Mouse (Mus musculus) MEL (cell line): Measurements from ENCODE around the gene Ifitm10. TPM values are rescaled to one million over a fixed set of nuclear protein-coding genes. Genes with fewer than 3 reads are reported as not detected.

ENCODE experiments used
- DNase-seq: peaks from one replicate; pipeline ENCODE4 v3.0.0; 2011; ENCODE audit warnings: low read depth, low spot score
- H3K27ac ChIP-seq: 2 replicates; pipeline ENCODE4 v1.5.1; 2012; ENCODE audit warnings: low read depth, mild to moderate bottlenecking, control low read depth, low read length, moderate library complexity; ENCODE audit not compliant: control insufficient read depth
- H3K27me3 ChIP-seq, 2 experiments: fragments of 150-350 bp in 1 of 2; sonication (generic) in 1 of 2; 2 replicates each; pipeline ENCODE4 v1.6.1; 2012; ENCODE audit warnings: low read length in 2 of 2, mild to moderate bottlenecking in 2 of 2, improper control_type of control experiment in 1 of 2, moderate library complexity in 1 of 2; ENCODE audit not compliant: insufficient read depth in 2 of 2, control insufficient read depth in 1 of 2
- H3K36me3 ChIP-seq, 2 experiments: 2 replicates each; pipeline ENCODE4 v1.6.1; 2012 to 2014; ENCODE audit warnings: low read length in 2 of 2, improper control_type of control experiment in 1 of 2, inconsistent platforms in 1 of 2, mild to moderate bottlenecking in 1 of 2; ENCODE audit not compliant: insufficient read depth in 2 of 2, control insufficient read depth in 1 of 2
- H3K4me1 ChIP-seq, 2 experiments: fragments of 150-350 bp in 1 of 2; sonication (generic) in 1 of 2; 2 replicates each; pipeline ENCODE4 v1.6.1; 2012; ENCODE audit warnings: low read length in 2 of 2, improper control_type of control experiment in 1 of 2, mild to moderate bottlenecking in 1 of 2; ENCODE audit not compliant: insufficient read depth in 2 of 2, control insufficient read depth in 1 of 2
- H3K4me3 ChIP-seq, 2 experiments: fragments of 150-350 bp in 1 of 2; sonication (generic) in 1 of 2; 2 replicates each; pipeline ENCODE4 v1.5.1; 2012; ENCODE audit warnings: low read depth in 2 of 2, low read length in 2 of 2, mild to moderate bottlenecking in 2 of 2, moderate library complexity in 2 of 2, control low read depth in 1 of 2, improper control_type of control experiment in 1 of 2; ENCODE audit not compliant: control insufficient read depth in 1 of 2, insufficient read depth in 1 of 2
- H3K79me2 ChIP-seq: 2 replicates; pipeline ENCODE4 v1.6.1; 2012; ENCODE audit warnings: mild to moderate bottlenecking, low read length, moderate library complexity; ENCODE audit not compliant: control insufficient read depth, poor library complexity, insufficient read depth
- H3K9ac ChIP-seq: 2 replicates; pipeline ENCODE4 v1.6.1; 2012; ENCODE audit warnings: low read depth, mild to moderate bottlenecking, control low read depth, low read length, moderate library complexity; ENCODE audit not compliant: control insufficient read depth, poor library complexity, severe bottlenecking
- H3K9me3 ChIP-seq: fragments of 150-350 bp; sonication (generic); replicated peaks from 2 replicates; pipeline ENCODE4 v1.6.1; 2012; ENCODE audit warnings: mild to moderate bottlenecking, low read length, improper control_type of control experiment, moderate library complexity; ENCODE audit not compliant: insufficient read depth
- CTCF ChIP-seq, 3 experiments: IDR thresholded peaks in 2 of 3; conservative IDR thresholded peaks in 1 of 3; 2 replicates each; pipeline ENCODE4 v1.5.1; 2011 to 2012; ENCODE audit warnings: low read length in 3 of 3, low read depth in 2 of 3, mild to moderate bottlenecking in 2 of 3, improper control_type of control experiment in 1 of 3, inconsistent platforms in 1 of 3, mixed read lengths in 1 of 3, moderate library complexity in 1 of 3; ENCODE audit not compliant: control insufficient read depth in 1 of 3, insufficient read depth in 1 of 3, poor library complexity in 1 of 3, severe bottlenecking in 1 of 3
- ELF1 ChIP-seq: IDR thresholded peaks from 2 replicates; pipeline ENCODE4 v1.6.1; 2014; ENCODE audit warnings: low read depth, mild to moderate bottlenecking, inconsistent platforms, low read length, improper control_type of control experiment, moderate library complexity
- EP300 ChIP-seq, 2 experiments: IDR thresholded peaks; 2 replicates each; pipeline ENCODE4 v1.6.1; 2011; ENCODE audit warnings: improper control_type of control experiment in 2 of 2, low read length in 2 of 2, low read depth in 1 of 2, mild to moderate bottlenecking in 1 of 2
- ETS1 ChIP-seq: IDR thresholded peaks from 2 replicates; pipeline ENCODE4 v1.6.1; 2012; ENCODE audit warnings: low read depth, mild to moderate bottlenecking, inconsistent platforms, low read length, improper control_type of control experiment, moderate library complexity
- GATA1 ChIP-seq: IDR thresholded peaks from 2 replicates; pipeline ENCODE4 v1.6.1; 2011; ENCODE audit warnings: low read depth, low read length, improper control_type of control experiment
- NELFE ChIP-seq: IDR thresholded peaks from 2 replicates; pipeline ENCODE4 v1.6.1; 2011; ENCODE audit warnings: low read depth, low read length, improper control_type of control experiment
- POLR2A ChIP-seq, 2 experiments: IDR thresholded peaks; 2 replicates each; pipeline ENCODE4 v1.6.1; 2011 to 2012; ENCODE audit warnings: low read length in 2 of 2, mild to moderate bottlenecking in 2 of 2, control low read depth in 1 of 2, improper control_type of control experiment in 1 of 2, low read depth in 1 of 2, moderate library complexity in 1 of 2; ENCODE audit not compliant: control insufficient read depth in 1 of 2, insufficient read depth in 1 of 2, poor library complexity in 1 of 2
- POLR2AphosphoS5 ChIP-seq: IDR thresholded peaks from 2 replicates; pipeline ENCODE4 v1.6.1; 2012; ENCODE audit warnings: low read depth, borderline replicate concordance, mild to moderate bottlenecking, inconsistent platforms, low read length, moderate library complexity, mixed read lengths
- RAD21 ChIP-seq: IDR thresholded peaks from 2 replicates; pipeline ENCODE4 v1.6.1; 2011; ENCODE audit warnings: mild to moderate bottlenecking, low read depth, low read length, improper control_type of control experiment
- RCOR1 ChIP-seq: IDR thresholded peaks from 2 replicates; pipeline ENCODE4 v1.6.1; 2012; ENCODE audit warnings: low read depth, mild to moderate bottlenecking, inconsistent platforms, low read length, improper control_type of control experiment
- SIN3A ChIP-seq: IDR thresholded peaks from 2 replicates; pipeline ENCODE4 v1.6.1; 2012; ENCODE audit warnings: low read length, improper control_type of control experiment, inconsistent platforms
- TAL1 ChIP-seq: IDR thresholded peaks from 2 replicates; pipeline ENCODE4 v1.6.1; 2012; ENCODE audit warnings: mild to moderate bottlenecking, inconsistent platforms, low read length, moderate library complexity, mixed read lengths
- TBP ChIP-seq: IDR thresholded peaks from 2 replicates; pipeline ENCODE4 v1.8.0; 2011; ENCODE audit warnings: low read depth, low read length, improper control_type of control experiment
- TCF12 ChIP-seq: IDR thresholded peaks from 2 replicates; pipeline ENCODE4 v1.6.1; 2014; ENCODE audit warnings: low read depth, mild to moderate bottlenecking, inconsistent platforms, low read length, improper control_type of control experiment, moderate library complexity
- USF2 ChIP-seq, 2 experiments: IDR thresholded peaks; 2 replicates each; pipeline ENCODE4 v1.6.1; 2011 to 2012; ENCODE audit warnings: improper control_type of control experiment in 2 of 2, low read length in 2 of 2, borderline replicate concordance in 1 of 2, inconsistent platforms in 1 of 2, low read depth in 1 of 2, mild to moderate bottlenecking in 1 of 2; ENCODE audit not compliant: insufficient read depth in 1 of 2
- ZNF384 ChIP-seq: IDR thresholded peaks from 2 replicates; pipeline ENCODE4 v1.6.1; 2012; ENCODE audit warnings: low read depth, mild to moderate bottlenecking, inconsistent platforms, low read length, improper control_type of control experiment
- polyA plus RNA-seq, 2 experiments: library from polyadenylated mRNA; stranded (reverse) in 1 of 2; unstranded in 1 of 2; fragments of >175 nt in 1 of 2; fragments of >200 nt in 1 of 2; gene quantifications; 2 replicates each; pipeline versions ENCODE4 v1.2.1 to v1.2.4; 2012; ENCODE audit warnings: low replicate concordance in 2 of 2, low read depth in 1 of 2; ENCODE audit not compliant: insufficient read length in 2 of 2, insufficient read depth in 1 of 2, missing spikeins in 1 of 2
- total RNA-seq: library from RNA; depleted of rRNA; stranded (reverse); fragments of 300-350 nt; gene quantifications from 2 replicates; pipeline ENCODE4 v1.2.3, GENCODE M21; 2012

The Ifitm10 gene
- total and polyA plus RNA-seq, 3 experiments, result 0.21 TPM; not detected in 2

- no peak overlapping the region for H3K4me3 ChIP-seq
- no peak overlapping the region for H3K9ac ChIP-seq
- H3K9me3 ChIP-seq, result no peaks in the 10 kb centered on the region
- H3K79me2 ChIP-seq, result no peaks in the 10 kb centered on the region
- no peak for DNase-seq
- peaks cover 20 to 25% of the 10 kb centered on the region in 2 experiments for H3K4me1 ChIP-seq
- no peak overlapping the region for H3K27ac ChIP-seq
- TF ChIP-seq SIN3A (no peak), TCF12 (peak; percentile 48; the same call in 1 of the 2 replicates)
- TF ChIP-seq, all 39 proteins: peak for 1
- H3K36me3 ChIP-seq, result peaks cover 0 to 19% of the 10 kb centered on the region in 2 experiments; a peak in 2 of 4 replicates
- no peaks in the 10 kb centered on the region; a peak in 2 of 4 replicates for H3K27me3 ChIP-seq
Measured at GRCm38 (mm10) chr7:142357566-142357965, 16.0 kb downstream of the Ifitm10 start.

GRCm38 (mm10) chr7:142354661-142355233 is 18.8 kb downstream of the Ifitm10 start:
- H3K4me1 ChIP-seq, result peaks cover 34 to 36% of the 10 kb centered on the region in 2 experiments
- H3K4me3 ChIP-seq, result peak overlapping the region; percentile 12 to 33; a peak in 3 of 4 replicates
- H3K27ac ChIP-seq, result peak overlapping the region; percentile 75
- DNase-seq, result peak; percentile 23
- no peaks in the 10 kb centered on the region for H3K9me3 ChIP-seq
- no peaks in the 10 kb centered on the region for H3K79me2 ChIP-seq
- peak overlapping the region; percentile 47 for H3K9ac ChIP-seq
- no peaks in the 10 kb centered on the region; a peak in 1 of 4 replicates for H3K27me3 ChIP-seq
- peaks cover 0 to 36% of the 10 kb centered on the region in 2 experiments; a peak in 2 of 4 replicates for H3K36me3 ChIP-seq
- no peak for TF ChIP-seq ELF1
- no peak for TF ChIP-seq NELFE
- peak; percentile 36; the same call in 1 of the 2 replicates for TF ChIP-seq TCF12
- no peak for TF ChIP-seq ZNF384
- TF ChIP-seq POLR2AphosphoS5, result no peak
- no peak for TF ChIP-seq RAD21
- no peak for TF ChIP-seq POLR2A (IDR thresholded peaks at IDR 0.05; ENCODE audit: control insufficient read depth in 1 of 2, insufficient read depth in 1 of 2, low read depth in 1 of 2, low read length in 2 of 2, poor library complexity in 1 of 2)
- TF ChIP-seq ETS1, result no peak
- no peak for TF ChIP-seq CTCF (IDR thresholded peaks at IDR 0.05 in 2 of 3, conservative IDR thresholded peaks at IDR 0.05 in 1 of 3; ENCODE audit: control insufficient read depth in 1 of 3, insufficient read depth in 1 of 3, low read depth in 2 of 3, low read length in 3 of 3, poor library complexity in 1 of 3, severe bottlenecking in 1 of 3)
- TF ChIP-seq EP300 (IDR thresholded peaks at IDR 0.05; ENCODE audit: low read depth in 1 of 2, low read length in 2 of 2), result peak in 1 of 2 experiments; percentile 28; a peak in 2 of 4 replicates
- TF ChIP-seq USF2 (IDR thresholded peaks at IDR 0.05; ENCODE audit: borderline replicate concordance in 1 of 2, insufficient read depth in 1 of 2, low read depth in 1 of 2, low read length in 2 of 2), result no peak
- TF ChIP-seq RCOR1, result no peak
- TF ChIP-seq TBP, result no peak
- peak; percentile 23 for TF ChIP-seq TAL1
- 0 out of 2 replicates have a peak, but pooled peaks have one; percentile 1 for TF ChIP-seq GATA1
